Mouse (Mus musculus): ENCODE results near the gene Rin2. TPM values are rescaled to one million over a fixed set of nuclear protein-coding genes. Genes with fewer than 3 reads are reported as not detected.

The Rin2 gene
- total and polyA plus RNA-seq, 2 experiments from 2014 or later, result 13.1 to 16.8 TPM

DNA sequence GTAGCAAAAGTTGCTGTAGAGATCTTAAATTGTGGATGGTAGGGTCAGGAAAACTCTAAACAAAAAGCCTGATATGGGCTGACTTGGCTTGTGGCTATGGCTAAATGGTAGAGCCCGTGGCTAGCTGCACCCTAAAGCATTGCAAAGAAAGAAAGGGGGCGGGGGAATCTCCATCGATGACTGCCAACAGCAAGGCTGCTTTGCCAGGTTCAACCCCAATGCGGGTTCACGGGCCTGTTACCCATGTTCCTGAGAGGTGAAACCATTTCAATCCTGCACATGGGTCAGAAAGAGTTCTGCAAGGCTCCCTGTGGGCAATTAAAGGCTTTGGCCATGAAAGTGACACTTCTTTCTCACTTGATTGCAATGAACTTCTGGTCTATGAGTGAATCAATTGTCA lies 206.9 kb downstream of the Rin2 start:
- no peak for DNase-seq (ENCODE audit: low spot score)
- ATAC-seq (ENCODE audit: insufficient read depth, low read depth), result no peak
- 81% methylated on average over 5 of the region's 5 CpGs for whole genome bisulfite sequencing
- Histone ChIP-seq H3K4me1 (ENCODE audit: control insufficient read depth, insufficient read depth) (0 out of 2 replicates have a peak, but pooled peaks cover 7% of the 10 kb centered on the region), H3K4me3 (ENCODE audit: low read depth, low read length) (no peak overlapping the region), H3K36me3 (replicated peaks; ENCODE audit: control insufficient read depth, insufficient read depth, low read length) (peaks cover 77% of the 10 kb centered on the region), H3K27me3 (ENCODE audit: control insufficient read depth, insufficient read depth, low read length) (no peaks in the 10 kb centered on the region), H3K9ac (replicated peaks; ENCODE audit: low read depth, low read length) (no peak overlapping the region), H3K27ac (ENCODE audit: low read depth) (no peak overlapping the region), H3K9me3 (replicated peaks; ENCODE audit: control insufficient read depth, low read length) (no peaks in the 10 kb centered on the region), H3K4me2 (ENCODE audit: low read depth, low read length) (no peak overlapping the region)
- no peak for TF ChIP-seq EP300 (IDR thresholded peaks at IDR 0.05; ENCODE audit: low read depth)
- TF ChIP-seq CTCF (IDR thresholded peaks at IDR 0.05; ENCODE audit: low read depth), result no peak

DNA sequence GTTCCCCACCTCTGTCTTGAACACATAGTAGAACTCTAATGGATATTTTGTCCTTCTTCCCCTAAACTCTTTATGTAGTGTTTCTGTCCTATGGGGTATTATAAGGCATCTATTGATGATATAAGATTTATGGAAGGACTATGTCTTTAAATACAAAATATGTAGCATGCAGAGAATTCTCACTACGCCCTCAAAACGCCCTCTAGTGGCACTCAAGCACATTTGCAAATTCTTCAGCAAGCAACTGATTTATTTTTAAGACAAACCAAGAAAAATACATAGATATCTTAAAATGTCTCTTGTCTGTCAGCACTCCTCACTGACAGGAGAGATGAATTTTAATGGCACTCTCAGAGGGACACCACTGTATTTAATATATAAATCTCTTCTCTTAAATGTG lies 207.4 kb downstream of the Rin2 start:
- Histone ChIP-seq H3K4me3 (ENCODE audit: low read depth, low read length) (no peak overlapping the region), H3K27ac (ENCODE audit: low read depth) (no peak overlapping the region), H3K4me2 (ENCODE audit: low read depth, low read length) (no peak overlapping the region), H3K4me1 (ENCODE audit: control insufficient read depth, insufficient read depth) (0 out of 2 replicates have a peak, but pooled peaks cover 9% of the 10 kb centered on the region), H3K9ac (replicated peaks; ENCODE audit: low read depth, low read length) (no peak overlapping the region), H3K36me3 (replicated peaks; ENCODE audit: control insufficient read depth, insufficient read depth, low read length) (peaks cover 77% of the 10 kb centered on the region), H3K9me3 (replicated peaks; ENCODE audit: control insufficient read depth, low read length) (no peaks in the 10 kb centered on the region), H3K27me3 (ENCODE audit: control insufficient read depth, insufficient read depth, low read length) (no peaks in the 10 kb centered on the region)
- no peak for TF ChIP-seq EP300 (IDR thresholded peaks at IDR 0.05; ENCODE audit: low read depth)
- TF ChIP-seq CTCF (IDR thresholded peaks at IDR 0.05; ENCODE audit: low read depth), result peak; percentile 70
- WGBS, result 11% methylated on average over 2 of the region's 2 CpGs
- ATAC-seq (ENCODE audit: insufficient read depth, low read depth) (no peak), DNase-seq (ENCODE audit: low spot score) (peak; percentile 27)

DNA sequence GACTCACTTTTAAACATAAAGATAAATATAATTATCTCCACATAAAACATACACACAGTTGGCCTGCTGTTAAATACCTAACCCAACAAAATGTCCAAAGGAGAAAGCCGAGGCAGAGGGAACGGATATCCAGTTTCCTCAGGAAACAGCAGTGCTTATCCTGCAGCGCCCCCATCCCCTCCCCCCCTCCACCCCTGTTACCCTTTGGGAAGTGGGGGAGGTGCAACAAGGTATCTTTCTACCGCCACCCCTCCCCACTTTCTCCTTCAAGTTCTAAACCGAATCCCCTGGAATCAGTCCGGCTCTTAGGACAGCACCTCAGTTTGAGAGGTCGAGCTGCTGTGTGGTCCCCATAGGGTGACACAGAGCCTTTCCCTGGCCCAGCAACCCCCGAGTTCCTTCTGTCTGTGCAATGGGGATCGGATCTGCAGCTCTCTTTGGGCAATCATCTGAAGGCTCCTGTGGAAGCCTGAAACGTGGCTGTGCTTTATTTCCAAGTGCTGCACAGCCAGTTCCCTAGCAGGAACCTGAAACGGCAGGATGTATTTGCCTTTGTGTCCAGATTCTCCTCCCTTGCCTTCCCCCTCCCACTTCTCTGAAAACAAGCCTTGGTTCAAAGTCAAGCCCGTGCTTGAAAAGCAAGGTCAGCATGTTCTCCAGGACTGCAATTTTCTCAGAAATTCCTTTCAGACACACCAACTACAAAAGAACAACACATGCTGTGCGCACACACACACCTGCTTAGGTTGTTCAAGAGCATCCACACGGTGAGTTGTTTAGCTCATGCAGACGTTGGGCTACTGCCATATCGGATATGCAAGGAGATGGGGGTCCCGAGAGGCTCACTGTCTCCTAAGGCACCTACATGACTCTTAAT lies 209.3 kb downstream of the Rin2 start:
- ATAC-seq (ENCODE audit: insufficient read depth, low read depth) (no peak), DNase-seq (ENCODE audit: low spot score) (no peak)
- H3K9ac ChIP-seq (replicated peaks; ENCODE audit: low read depth, low read length), result no peak overlapping the region
- H3K36me3 ChIP-seq (replicated peaks; ENCODE audit: control insufficient read depth, insufficient read depth, low read length), result peaks cover 62% of the 10 kb centered on the region
- H3K4me1 ChIP-seq (ENCODE audit: control insufficient read depth, insufficient read depth), result peaks cover 25% of the 10 kb centered on the region
- no peaks in the 10 kb centered on the region for H3K27me3 ChIP-seq (ENCODE audit: control insufficient read depth, insufficient read depth, low read length)
- peak overlapping the region; percentile 20; the same call in 1 of the 2 replicates for H3K4me2 ChIP-seq (ENCODE audit: low read depth, low read length)
- no peak for TF ChIP-seq EP300 (IDR thresholded peaks at IDR 0.05; ENCODE audit: low read depth)
- no peak for TF ChIP-seq CTCF (IDR thresholded peaks at IDR 0.05; ENCODE audit: low read depth)
- H3K9me3 ChIP-seq (replicated peaks; ENCODE audit: control insufficient read depth, low read length), result no peaks in the 10 kb centered on the region
- WGBS, result 40% methylated on average over 17 of the region's 17 CpGs
- no peak overlapping the region for H3K4me3 ChIP-seq (ENCODE audit: low read depth, low read length)
- peak overlapping the region; percentile 81 for H3K27ac ChIP-seq (ENCODE audit: low read depth)

GRCm38 (mm10) chr2:145884913-145885785 lies 210.1 kb downstream of the Rin2 start:
- no peak overlapping the region for H3K9ac ChIP-seq (replicated peaks; ENCODE audit: low read depth, low read length)
- H3K4me3 ChIP-seq (ENCODE audit: low read depth, low read length), result no peak overlapping the region
- 43% methylated on average over 14 of the region's 14 CpGs for WGBS
- peak overlapping the region; percentile 81 for H3K27ac ChIP-seq (ENCODE audit: low read depth)
- TF ChIP-seq EP300 (IDR thresholded peaks at IDR 0.05; ENCODE audit: low read depth), result no peak
- TF ChIP-seq CTCF (IDR thresholded peaks at IDR 0.05; ENCODE audit: low read depth), result no peak
- H3K9me3 ChIP-seq (replicated peaks; ENCODE audit: control insufficient read depth, low read length), result no peaks in the 10 kb centered on the region
- no peaks in the 10 kb centered on the region for H3K27me3 ChIP-seq (ENCODE audit: control insufficient read depth, insufficient read depth, low read length)
- no peak for ATAC-seq (ENCODE audit: insufficient read depth, low read depth)
- H3K4me1 ChIP-seq (ENCODE audit: control insufficient read depth, insufficient read depth), result peaks cover 29% of the 10 kb centered on the region
- H3K4me2 ChIP-seq (ENCODE audit: low read depth, low read length), result no peak overlapping the region
- DNase-seq (ENCODE audit: low spot score), result peak; percentile 40
- H3K36me3 ChIP-seq (replicated peaks; ENCODE audit: control insufficient read depth, insufficient read depth, low read length), result peaks cover 53% of the 10 kb centered on the region

- Histone ChIP-seq H3K9me3 (replicated peaks; ENCODE audit: control insufficient read depth, low read length) (no peaks in the 10 kb centered on the region), H3K27me3 (ENCODE audit: control insufficient read depth, insufficient read depth, low read length) (no peaks in the 10 kb centered on the region), H3K4me3 (ENCODE audit: low read depth, low read length) (no peak overlapping the region), H3K4me1 (ENCODE audit: control insufficient read depth, insufficient read depth) (peaks cover 29% of the 10 kb centered on the region), H3K27ac (ENCODE audit: low read depth) (peak overlapping the region; percentile 94), H3K36me3 (replicated peaks; ENCODE audit: control insufficient read depth, insufficient read depth, low read length) (peaks cover 40% of the 10 kb centered on the region), H3K9ac (replicated peaks; ENCODE audit: low read depth, low read length) (no peak overlapping the region), H3K4me2 (ENCODE audit: low read depth, low read length) (peak overlapping the region; percentile 19; the same call in 1 of the 2 replicates)
- peak; percentile 68 for TF ChIP-seq CTCF (IDR thresholded peaks at IDR 0.05; ENCODE audit: low read depth)
- peak; percentile 89 for TF ChIP-seq EP300 (IDR thresholded peaks at IDR 0.05; ENCODE audit: low read depth)
- ATAC-seq (ENCODE audit: insufficient read depth, low read depth), result peak; percentile 87
- WGBS, result 14% methylated on average over 14 of the region's 14 CpGs
- DNase-seq (ENCODE audit: low spot score), result peak; percentile 89
These were observed 213.1 kb downstream of the Rin2 start for GRCm38 (mm10) chr2:145887937-145888765.
